Mouse (Mus musculus) liver, postnatal 0 days (tissue): Measurements from ENCODE around the gene Prdm15. TPM values are rescaled to one million over a fixed set of nuclear protein-coding genes. Genes with fewer than 3 reads are reported as not detected.
A peak's percentile ranks its signal among the peaks of the same experiment; 100 is the strongest.

Experiments used
- ATAC-seq: fragments of 200-750 bp; cut with Nextera tagmentation; 2 replicates; pipeline ENCODE4 v1.8.0; 2017; ENCODE audit warnings: mild to moderate bottlenecking, moderate library complexity
- DNase-seq: peaks from one replicate; pipeline ENCODE4 v3.0.0-alpha.2; 2016
- H3K27ac ChIP-seq: fragments of 300-500 bp; sonication (generic); 2 replicates; pipeline ENCODE4 v1.5.1; 2014; ENCODE audit warnings: antibody characterized with exemption, moderate library complexity, mild to moderate bottlenecking, low read depth
- H3K27me3 ChIP-seq: fragments of 300-500 bp; sonication (generic); 2 replicates; pipeline ENCODE4 v1.6.1; 2014; ENCODE audit warnings: low read length, control low read depth, mixed read lengths; ENCODE audit not compliant: insufficient read depth
- H3K36me3 ChIP-seq: fragments of 300-500 bp; sonication (generic); replicated peaks from 2 replicates; pipeline ENCODE4 v1.6.1; 2014; ENCODE audit warnings: mild to moderate bottlenecking, control low read depth, low read length, moderate library complexity, mixed read lengths; ENCODE audit not compliant: insufficient read depth
- H3K4me1 ChIP-seq: fragments of 300-500 bp; sonication (generic); 2 replicates; pipeline ENCODE4 v1.6.1; 2014; ENCODE audit warnings: antibody characterized with exemption, mild to moderate bottlenecking, control low read depth; ENCODE audit not compliant: insufficient read depth
- H3K4me2 ChIP-seq: fragments of 300-500 bp; sonication (generic); 2 replicates; pipeline ENCODE4 v1.6.1; 2014; ENCODE audit warnings: low read depth, mild to moderate bottlenecking, low read length, moderate library complexity, mixed read lengths
- H3K4me3 ChIP-seq: fragments of 300-500 bp; sonication (generic); 2 replicates; pipeline ENCODE4 v1.5.1; 2014; ENCODE audit warnings: low read depth, low read length
- H3K9ac ChIP-seq: fragments of 300-500 bp; sonication (generic); replicated peaks from 2 replicates; pipeline ENCODE4 v1.6.1; 2014; ENCODE audit warnings: mild to moderate bottlenecking, moderate library complexity
- H3K9me3 ChIP-seq: fragments of 300-500 bp; sonication (generic); 2 replicates; pipeline ENCODE4 v1.6.1; 2016; ENCODE audit warnings: mild to moderate bottlenecking, control low read depth, low read length, mixed read lengths
- CTCF ChIP-seq: sonication (generic); IDR thresholded peaks from 2 replicates; pipeline ENCODE4 v1.5.1; 2016; ENCODE audit warnings: antibody characterized with exemption, low read depth
- EP300 ChIP-seq: IDR thresholded peaks from 2 replicates; pipeline ENCODE4 v1.6.1; 2016; ENCODE audit warnings: antibody characterized with exemption, low read depth, mild to moderate bottlenecking
- WGBS: fragments of 180-500 bp; shearing (Covaris S2); extraction: QIAGEN DNeasy Blood & Tissue Kit; methylation state at CpG from one replicate; pipeline ENCODE4 v1.1.7; 2014; ENCODE audit not compliant: insufficient replicate concordance; 5-methylcytosine and 5-hydroxymethylcytosine counted together
- polyA plus RNA-seq: library from polyadenylated mRNA; unstranded; fragments of >200 nt; fragmentation: Nextera tagmentation; extraction: Ambion mirVana; gene quantifications from 2 replicates; pipeline ENCODE4 v1.2.1, GENCODE M21; 2015

Prdm15 gene
- polyA plus RNA-seq, 1 experiment from 2014 or later, result 1.6 TPM

DNA sequence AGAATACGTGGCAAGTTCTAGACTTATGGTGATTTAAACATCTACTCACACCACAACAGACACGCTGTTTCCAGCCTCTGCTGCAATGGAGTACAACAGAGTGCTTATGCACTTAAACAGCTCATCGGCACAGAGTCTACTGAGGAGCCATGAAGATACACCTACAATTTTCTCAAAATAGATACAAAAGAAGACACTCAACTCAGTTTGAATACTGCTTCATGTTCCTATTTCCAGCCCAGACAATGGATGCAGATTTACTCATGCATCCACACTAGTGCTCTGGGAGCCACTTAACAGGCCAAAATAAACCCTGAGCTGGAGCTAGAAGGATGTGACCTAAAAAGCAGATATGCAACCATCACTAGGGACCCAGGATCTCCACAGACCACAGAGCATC lies 42.8 kb downstream of the Prdm15 start:
- no peak overlapping the region for H3K27ac ChIP-seq
- no peak overlapping the region for H3K4me3 ChIP-seq
- H3K9ac ChIP-seq, result no peak overlapping the region
- no peaks in the 10 kb centered on the region for H3K9me3 ChIP-seq
- TF ChIP-seq CTCF (no peak), EP300 (no peak)
- DNase-seq (no peak), ATAC-seq (no peak)
- no peaks in the 10 kb centered on the region for H3K27me3 ChIP-seq
- no peak overlapping the region for H3K4me2 ChIP-seq
- H3K4me1 ChIP-seq, result no peaks in the 10 kb centered on the region
- WGBS, result 84% methylated on average over 3 of the region's 3 CpGs
- peaks cover 58% of the 10 kb centered on the region for H3K36me3 ChIP-seq

GRCm38 (mm10) chr16:97805646-97806045 lies 46.0 kb downstream of the Prdm15 start:
- H3K9me3 ChIP-seq, result no peaks in the 10 kb centered on the region
- H3K27ac ChIP-seq, result no peak overlapping the region
- H3K9ac ChIP-seq, result no peak overlapping the region
- peaks cover 60% of the 10 kb centered on the region for H3K36me3 ChIP-seq
- ATAC-seq (no peak), DNase-seq (no peak)
- H3K4me3 ChIP-seq, result no peak overlapping the region
- H3K27me3 ChIP-seq, result no peaks in the 10 kb centered on the region
- H3K4me1 ChIP-seq, result no peaks in the 10 kb centered on the region
- TF ChIP-seq EP300, result no peak
- no peak for TF ChIP-seq CTCF
- no peak overlapping the region for H3K4me2 ChIP-seq
- WGBS, result 83% methylated on average over 3 of the region's 3 CpGs

- DNase-seq (peak; percentile 83), ATAC-seq (peak; percentile 48; the same call in 1 of the 2 replicates)
- Histone ChIP-seq H3K4me2 (no peak overlapping the region), H3K27me3 (no peaks in the 10 kb centered on the region), H3K4me1 (no peaks in the 10 kb centered on the region), H3K27ac (no peak overlapping the region), H3K9ac (no peak overlapping the region), H3K4me3 (no peak overlapping the region), H3K9me3 (no peaks in the 10 kb centered on the region), H3K36me3 (peaks cover 56% of the 10 kb centered on the region)
- 76% methylated on average over 7 of the region's 7 CpGs for WGBS
- TF ChIP-seq EP300, result no peak
- TF ChIP-seq CTCF, result peak; percentile 87
Measured at GRCm38 (mm10) chr16:97804680-97805547, 46.7 kb downstream of the Prdm15 start.

GRCm38 (mm10) chr16:97797950-97798869 lies 53.4 kb downstream of the Prdm15 start:
- H3K36me3 ChIP-seq, result peaks cover 55% of the 10 kb centered on the region
- H3K4me2 ChIP-seq, result no peak overlapping the region
- TF ChIP-seq CTCF, result no peak
- TF ChIP-seq EP300, result peak; percentile 45; the same call in 1 of the 2 replicates
- H3K9me3 ChIP-seq, result no peaks in the 10 kb centered on the region
- H3K27me3 ChIP-seq, result no peaks in the 10 kb centered on the region
- ATAC-seq (peak; percentile 64), DNase-seq (no peak)
- H3K4me1 ChIP-seq, result no peaks in the 10 kb centered on the region
- H3K4me3 ChIP-seq, result no peak overlapping the region
- no peak overlapping the region for H3K27ac ChIP-seq
- no peak overlapping the region for H3K9ac ChIP-seq
- 54% methylated on average over 7 of the region's 7 CpGs for WGBS

DNA sequence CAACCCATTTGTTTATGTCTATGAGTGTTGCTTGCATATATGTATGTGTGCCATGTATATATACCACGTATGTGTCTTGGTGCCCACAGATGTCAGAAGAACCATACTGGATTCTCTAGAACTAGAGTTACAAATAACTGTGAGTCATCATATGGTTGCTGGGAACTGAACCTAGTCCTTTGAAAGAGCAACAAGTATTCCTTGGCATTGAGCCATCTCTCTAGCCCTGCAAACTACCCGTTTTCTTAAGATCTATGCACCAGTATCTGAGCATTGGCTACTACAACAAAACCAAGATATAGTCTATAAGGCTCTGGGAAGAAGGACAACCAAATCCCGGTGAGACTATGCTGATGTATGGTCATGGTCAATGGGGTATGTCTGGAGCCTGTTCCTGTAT lies 54.4 kb downstream of the Prdm15 start:
- Histone ChIP-seq H3K4me2 (no peak overlapping the region), H3K27me3 (no peaks in the 10 kb centered on the region), H3K4me1 (no peaks in the 10 kb centered on the region), H3K9me3 (no peaks in the 10 kb centered on the region), H3K36me3 (peaks cover 58% of the 10 kb centered on the region), H3K4me3 (no peak overlapping the region), H3K27ac (no peak overlapping the region), H3K9ac (no peak overlapping the region)
- TF ChIP-seq CTCF (no peak), EP300 (no peak)
- ATAC-seq, result no peak
- no peak for DNase-seq
- WGBS, result 83% methylated on average over 3 of the region's 3 CpGs

- ATAC-seq, result peak; percentile 31; the same call in 1 of the 2 replicates
- peaks cover 53% of the 10 kb centered on the region for H3K36me3 ChIP-seq
- no peak overlapping the region for H3K27ac ChIP-seq
- no peaks in the 10 kb centered on the region for H3K27me3 ChIP-seq
- no peak overlapping the region for H3K4me2 ChIP-seq
- TF ChIP-seq CTCF (no peak), EP300 (no peak)
- no peaks in the 10 kb centered on the region for H3K4me1 ChIP-seq
- no peak for DNase-seq
- H3K9ac ChIP-seq, result no peak overlapping the region
- WGBS, result 62% methylated on average over 6 of the region's 6 CpGs
- H3K9me3 ChIP-seq, result no peaks in the 10 kb centered on the region
- no peak overlapping the region for H3K4me3 ChIP-seq
Measured at GRCm38 (mm10) chr16:97794256-97794655, 57.4 kb downstream of the Prdm15 start.
